Mouse (Mus musculus): Measurements from ENCODE around the gene Nrsn2. TPM values are rescaled to one million over a fixed set of nuclear protein-coding genes. Genes with fewer than 3 reads are reported as not detected.

The Nrsn2 gene
- polyA plus RNA-seq, 1 experiment: not detected

DNA sequence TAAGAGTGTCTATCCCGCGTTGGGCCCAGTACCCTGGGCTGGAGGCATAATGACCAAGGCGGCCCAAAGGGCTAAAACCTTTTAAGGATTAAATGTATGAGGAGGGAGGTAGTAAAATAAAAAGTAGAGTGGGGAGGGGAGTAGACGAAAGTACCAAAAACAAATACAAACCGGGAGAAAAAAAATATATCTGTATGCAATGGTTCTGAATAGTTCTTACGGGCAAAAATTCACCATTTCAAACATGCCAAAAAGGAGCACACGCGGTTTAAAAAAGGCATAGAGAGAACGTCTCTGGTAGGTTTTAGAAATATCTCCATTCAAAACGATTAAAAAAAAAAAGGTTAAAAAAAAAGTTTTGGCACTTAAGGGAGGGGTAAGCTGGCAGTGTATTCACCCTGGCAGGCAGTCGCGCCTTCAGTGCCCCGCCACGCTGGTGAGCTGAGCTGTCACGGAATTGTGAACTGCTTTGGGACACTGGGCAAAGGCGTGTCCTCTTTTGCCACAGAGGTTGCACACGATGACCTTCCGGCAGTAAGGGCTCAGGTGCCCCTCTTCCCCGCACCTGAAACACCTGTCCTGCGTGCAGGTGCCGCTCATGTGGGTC is 36.8 kb upstream of the Nrsn2 start:
- TF ChIP-seq CTCF (IDR thresholded peaks at IDR 0.05; ENCODE audit: control insufficient read depth, insufficient read depth, insufficient read length) (no peak), FOSL1 (IDR thresholded peaks at IDR 0.05; ENCODE audit: insufficient read depth, low read length, poor library complexity, severe bottlenecking) (no peak), MYOD1 (IDR thresholded peaks at IDR 0.05; ENCODE audit: control insufficient read depth, insufficient read length, low read depth) (no peak), CEBPB (IDR thresholded peaks at IDR 0.05; ENCODE audit: low read depth) (no peak), USF1 (IDR thresholded peaks at IDR 0.05; ENCODE audit: low read depth) (no peak), MAX (IDR thresholded peaks at IDR 0.05) (no peak), MYOG (IDR thresholded peaks at IDR 0.05; ENCODE audit: control insufficient read depth, extremely low read depth, insufficient read length) (no peak)
- no peak overlapping the region for H3K4me3 ChIP-seq (ENCODE audit: insufficient read depth, poor library complexity, severe bottlenecking)

DNA sequence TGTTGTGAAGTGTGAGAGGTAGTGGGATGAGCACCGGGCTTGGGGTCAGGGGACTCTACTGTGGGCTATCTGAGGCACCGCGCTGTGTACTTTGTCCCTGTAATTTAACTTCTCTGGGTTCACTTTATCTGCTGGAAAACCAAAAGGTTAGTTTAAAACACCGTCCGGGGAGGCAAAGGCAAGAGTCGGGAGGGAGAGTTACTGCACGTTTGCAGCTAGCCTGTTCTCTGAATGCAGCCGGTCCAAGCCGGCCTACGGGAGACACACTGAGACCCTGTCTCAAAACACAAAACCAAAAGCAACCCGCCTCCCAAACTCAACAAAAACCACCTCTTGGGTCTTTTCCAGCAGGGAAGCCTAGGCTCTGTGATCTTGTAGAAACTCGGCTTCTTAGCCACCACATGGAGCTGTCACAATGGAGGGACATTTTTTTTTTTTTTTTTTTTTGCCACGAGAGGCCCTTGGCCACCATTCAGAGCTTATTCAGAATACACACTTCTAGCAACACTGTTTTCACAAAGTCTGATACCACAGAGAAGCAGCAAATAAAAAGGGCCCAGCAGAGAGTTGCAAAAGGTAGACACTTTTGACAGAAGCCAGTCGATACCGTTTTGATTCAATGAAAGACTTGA is 36.2 kb upstream of the Nrsn2 start:
- Histone ChIP-seq H3K36me3 (ENCODE audit: control insufficient read depth, insufficient read depth) (no peaks in the 10 kb centered on the region), H3K79me2 (ENCODE audit: control insufficient read depth, insufficient read depth) (no peaks in the 10 kb centered on the region), H3K4me3 (ENCODE audit: insufficient read depth, poor library complexity, severe bottlenecking) (no peak overlapping the region), H3K27me3 (ENCODE audit: control insufficient read depth, insufficient read depth, insufficient read length) (peaks cover 3% of the 10 kb centered on the region), H3ac (ENCODE audit: control insufficient read depth, insufficient read length, low read depth) (no peak overlapping the region), H3K79me3 (ENCODE audit: low read depth) (no peaks in the 10 kb centered on the region)
- TF ChIP-seq MAX (IDR thresholded peaks at IDR 0.05): no peak
- no peak for TF ChIP-seq MYOD1 (IDR thresholded peaks at IDR 0.05; ENCODE audit: control insufficient read depth, insufficient read length, low read depth)
- TF ChIP-seq USF1 (IDR thresholded peaks at IDR 0.05; ENCODE audit: low read depth): no peak
- no peak for TF ChIP-seq CTCF (IDR thresholded peaks at IDR 0.05; ENCODE audit: control insufficient read depth, insufficient read depth, insufficient read length)
- no peak for TF ChIP-seq CEBPB (IDR thresholded peaks at IDR 0.05; ENCODE audit: low read depth)
- TF ChIP-seq FOSL1 (IDR thresholded peaks at IDR 0.05; ENCODE audit: insufficient read depth, low read length, poor library complexity, severe bottlenecking): no peak
- no peak for TF ChIP-seq MYOG (IDR thresholded peaks at IDR 0.05; ENCODE audit: control insufficient read depth, extremely low read depth, insufficient read length)

More for the DNA sequence above, 36.8 kb upstream of the Nrsn2 start:
- no peaks in the 10 kb centered on the region for H3K36me3 ChIP-seq (ENCODE audit: control insufficient read depth, insufficient read depth)
- H3K79me2 ChIP-seq (ENCODE audit: control insufficient read depth, insufficient read depth): no peaks in the 10 kb centered on the region
- H3K27me3 ChIP-seq (ENCODE audit: control insufficient read depth, insufficient read depth, insufficient read length): peaks cover 3% of the 10 kb centered on the region
- H3ac ChIP-seq (ENCODE audit: control insufficient read depth, insufficient read length, low read depth): no peak overlapping the region
- H3K79me3 ChIP-seq (ENCODE audit: low read depth): no peaks in the 10 kb centered on the region

DNA sequence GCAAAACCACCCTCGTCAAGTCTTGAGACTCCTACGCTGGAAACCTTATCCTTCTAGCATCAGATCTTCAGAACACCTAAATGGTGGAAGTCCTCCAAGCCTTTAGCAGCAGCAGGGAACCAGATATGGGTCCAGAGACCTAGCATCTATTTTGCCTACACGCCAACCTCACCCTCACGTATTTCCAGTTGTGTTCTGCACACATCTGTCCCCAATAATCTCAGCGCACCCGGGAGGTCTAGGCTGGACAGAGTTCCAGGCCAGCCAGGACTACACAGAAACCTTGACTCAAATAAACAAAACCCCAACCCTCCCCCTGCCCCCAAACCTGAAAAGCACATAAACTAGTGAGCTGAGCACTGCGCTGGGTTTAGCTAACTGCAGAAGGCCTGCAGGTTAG is 35.0 kb upstream of the Nrsn2 start:
- Histone ChIP-seq H3K36me3 (ENCODE audit: control insufficient read depth, insufficient read depth) (no peaks in the 10 kb centered on the region), H3ac (ENCODE audit: control insufficient read depth, insufficient read length, low read depth) (no peak overlapping the region), H3K4me3 (ENCODE audit: insufficient read depth, poor library complexity, severe bottlenecking) (no peak overlapping the region), H3K79me3 (ENCODE audit: low read depth) (no peaks in the 10 kb centered on the region), H3K27me3 (ENCODE audit: control insufficient read depth, insufficient read depth, insufficient read length) (peaks cover 3% of the 10 kb centered on the region), H3K79me2 (ENCODE audit: control insufficient read depth, insufficient read depth) (no peaks in the 10 kb centered on the region)
- TF ChIP-seq CTCF (IDR thresholded peaks at IDR 0.05; ENCODE audit: control insufficient read depth, insufficient read depth, insufficient read length) (no peak), MYOD1 (IDR thresholded peaks at IDR 0.05; ENCODE audit: control insufficient read depth, insufficient read length, low read depth) (no peak), MYOG (IDR thresholded peaks at IDR 0.05; ENCODE audit: control insufficient read depth, extremely low read depth, insufficient read length) (no peak)

DNA sequence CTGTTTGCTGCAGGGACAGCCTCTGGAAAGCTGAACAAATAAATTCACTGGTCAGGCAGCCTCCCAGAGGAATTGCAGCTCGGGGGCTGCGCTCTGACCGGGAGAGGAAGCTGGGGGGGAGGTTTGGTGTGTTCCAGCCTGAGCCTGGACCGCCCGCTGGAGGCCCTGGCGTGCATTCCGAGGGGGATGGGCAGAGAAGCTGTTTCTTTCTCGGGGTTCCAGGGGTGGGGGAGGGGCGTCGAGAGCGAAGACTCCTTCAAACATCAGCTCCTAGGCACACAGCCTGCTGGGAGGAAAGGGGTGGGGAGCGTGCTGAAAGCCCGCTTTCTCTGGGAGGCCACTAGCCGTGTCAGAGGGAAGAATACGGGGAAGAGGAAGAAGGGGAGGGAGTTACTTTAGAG is 34.5 kb upstream of the Nrsn2 start:
- TF ChIP-seq CEBPB (IDR thresholded peaks at IDR 0.05; ENCODE audit: low read depth) (no peak), FOSL1 (IDR thresholded peaks at IDR 0.05; ENCODE audit: insufficient read depth, low read length, poor library complexity, severe bottlenecking) (no peak), MYOD1 (IDR thresholded peaks at IDR 0.05; ENCODE audit: control insufficient read depth, insufficient read length, low read depth) (no peak), CTCF (IDR thresholded peaks at IDR 0.05; ENCODE audit: control insufficient read depth, insufficient read depth, insufficient read length) (no peak), USF1 (IDR thresholded peaks at IDR 0.05; ENCODE audit: low read depth) (no peak), MAX (IDR thresholded peaks at IDR 0.05) (no peak), MYOG (IDR thresholded peaks at IDR 0.05; ENCODE audit: control insufficient read depth, extremely low read depth, insufficient read length) (no peak)
- H3K79me2 ChIP-seq (ENCODE audit: control insufficient read depth, insufficient read depth): no peaks in the 10 kb centered on the region
- no peaks in the 10 kb centered on the region for H3K36me3 ChIP-seq (ENCODE audit: control insufficient read depth, insufficient read depth)
- H3ac ChIP-seq (ENCODE audit: control insufficient read depth, insufficient read length, low read depth): no peak overlapping the region
- peaks cover 3% of the 10 kb centered on the region for H3K27me3 ChIP-seq (ENCODE audit: control insufficient read depth, insufficient read depth, insufficient read length)
- no peak overlapping the region for H3K4me3 ChIP-seq (ENCODE audit: insufficient read depth, poor library complexity, severe bottlenecking)
- H3K79me3 ChIP-seq (ENCODE audit: low read depth): no peaks in the 10 kb centered on the region

DNA sequence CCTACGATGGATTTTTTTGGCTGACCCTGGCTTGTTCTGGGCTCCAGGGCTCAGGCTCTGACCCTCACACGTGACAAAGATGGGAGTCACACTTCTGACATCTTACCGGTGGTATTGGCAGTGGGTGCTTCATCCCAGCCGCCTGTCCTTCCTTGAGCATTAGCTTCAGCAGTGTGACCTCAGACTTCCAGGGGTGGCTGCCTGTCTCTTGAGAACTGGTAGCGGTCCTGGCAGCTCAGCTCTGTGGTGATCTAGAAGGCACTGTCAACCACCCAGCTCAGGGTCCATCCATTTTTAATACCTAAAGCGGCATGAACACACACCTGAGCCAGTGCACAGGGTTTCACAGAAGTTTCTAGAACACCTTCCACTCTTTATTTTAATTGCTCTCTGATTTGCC is 33.3 kb upstream of the Nrsn2 start:
- no peak overlapping the region for H3ac ChIP-seq (ENCODE audit: control insufficient read depth, insufficient read length, low read depth)
- no peak overlapping the region for H3K4me3 ChIP-seq (ENCODE audit: insufficient read depth, poor library complexity, severe bottlenecking)

More for the DNA sequence above, 33.3 kb upstream of the Nrsn2 start:
- TF ChIP-seq CEBPB (IDR thresholded peaks at IDR 0.05; ENCODE audit: low read depth) (no peak), MYOG (IDR thresholded peaks at IDR 0.05; ENCODE audit: control insufficient read depth, extremely low read depth, insufficient read length) (no peak), USF1 (IDR thresholded peaks at IDR 0.05; ENCODE audit: low read depth) (no peak), FOSL1 (IDR thresholded peaks at IDR 0.05; ENCODE audit: insufficient read depth, low read length, poor library complexity, severe bottlenecking) (no peak), MYOD1 (IDR thresholded peaks at IDR 0.05; ENCODE audit: control insufficient read depth, insufficient read length, low read depth) (no peak), MAX (IDR thresholded peaks at IDR 0.05) (no peak), CTCF (IDR thresholded peaks at IDR 0.05; ENCODE audit: control insufficient read depth, insufficient read depth, insufficient read length) (no peak)
- Histone ChIP-seq H3K79me2 (ENCODE audit: control insufficient read depth, insufficient read depth) (no peaks in the 10 kb centered on the region), H3K36me3 (ENCODE audit: control insufficient read depth, insufficient read depth) (no peaks in the 10 kb centered on the region), H3K27me3 (ENCODE audit: control insufficient read depth, insufficient read depth, insufficient read length) (peaks cover 3% of the 10 kb centered on the region), H3K79me3 (ENCODE audit: low read depth) (no peaks in the 10 kb centered on the region)

Measured in C2C12 (cell line).